Mouse (Mus musculus) CD4-positive helper T cell, adult 2 months (primary cell): ENCODE data around the gene Gm13101.
"Not testable (repeated sequence)": the region's sequence is repeated elsewhere in the genome, so short reads cannot be mapped to it uniquely, and the experiment has no call there.

Experiments
- DNase-seq: peaks from one replicate; pipeline ENCODE4 v3.0.0-alpha.2; 2012; ENCODE audit warnings: low read depth, missing footprints, low spot score

Gm13101 gene

GRCm38 (mm10) chr4:143966850-143967249 lies at the start of gene Gm13101:
Gene Gm13101 (minus strand): TSS chr4:143966950.
- DNase-seq: not testable (repeated sequence)

- DNase-seq: not testable (repeated sequence)
Measured at GRCm38 (mm10) chr4:143994269-143994668, 27.5 kb upstream of the Gm13101 start, which contains the start of gene Pramef17. Gene Pramef17 (minus strand): TSS chr4:143994369.

GRCm38 (mm10) chr4:143988126-143988525 lies 21.4 kb upstream of the Gm13101 start:
- DNase-seq: not testable (repeated sequence)

- not testable (repeated sequence) for DNase-seq
Measured at GRCm38 (mm10) chr4:143987475-143987941, 20.8 kb upstream of the Gm13101 start.

- DNase-seq: not testable (repeated sequence)
Measured at GRCm38 (mm10) chr4:143985733-143986132, 19.0 kb upstream of the Gm13101 start.

GRCm38 (mm10) chr4:143985165-143985564 lies 18.4 kb upstream of the Gm13101 start:
- DNase-seq: not testable (repeated sequence)

GRCm38 (mm10) chr4:143983446-143983845 lies 16.7 kb upstream of the Gm13101 start:
- DNase-seq: not testable (repeated sequence)

GRCm38 (mm10) chr4:143950916-143951315 lies 15.8 kb downstream of the Gm13101 start, which contains the start of gene Pramef25:
Gene Pramef25 (minus strand): TSS chr4:143951016.
- not testable (repeated sequence) for DNase-seq
